In the genomic region with DNA sequence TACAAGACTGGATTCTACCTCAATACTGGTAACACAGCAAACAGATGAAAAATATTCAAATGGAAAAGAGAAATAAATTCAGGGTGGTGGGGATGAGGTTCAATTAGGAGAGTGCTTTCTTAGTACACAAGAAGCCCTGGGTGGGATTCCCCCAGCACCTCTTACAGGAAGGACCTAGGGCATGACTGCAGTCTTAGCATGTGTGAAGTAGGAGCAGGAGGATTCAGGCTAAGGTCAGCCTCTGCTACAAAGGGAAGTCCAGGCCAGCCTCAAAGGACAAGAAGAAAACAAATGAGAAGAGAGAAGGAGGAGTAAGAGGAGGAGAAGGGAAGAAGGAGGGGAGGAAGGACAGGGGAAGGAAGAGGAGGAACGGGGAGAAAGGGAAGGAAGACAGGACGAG, we compare ENCODE assay signal across 7 mouse cellular contexts. TPM values are rescaled to one million over a fixed set of nuclear protein-coding genes. Genes with fewer than 3 reads are reported as not detected.
A peak's percentile ranks its signal among the peaks of the same experiment; 100 is the strongest.
DNase-seq lines count a peak whose midpoint lies in the region; ATAC-seq and TF ChIP-seq lines count a peak whose summit lies in the region.

No protein-coding gene starts in this region.

- H3K27me3 ChIP-seq in lung, postnatal 0 days (replicated peaks; ENCODE audit: insufficient read depth, low read length) = no peaks in the 10 kb centered on the region
- no peaks in the 10 kb centered on the region for H3K27me3 ChIP-seq in forebrain, embryonic 13.5 days
- H3K27me3 ChIP-seq in limb, embryonic 10.5 days (ENCODE audit: low read depth, poor library complexity, severe bottlenecking) = no peaks in the 10 kb centered on the region

- H3K9me3 ChIP-seq in lung, postnatal 0 days (ENCODE audit: low read length) = no peaks in the 10 kb centered on the region
- no peaks in the 10 kb centered on the region for H3K9me3 ChIP-seq in forebrain, embryonic 13.5 days (replicated peaks)
- H3K9me3 ChIP-seq in limb, embryonic 10.5 days (replicated peaks) = 0 out of 2 replicates have a peak, but pooled peaks cover 3% of the 10 kb centered on the region

- H3K4me1 ChIP-seq in lung, postnatal 0 days (ENCODE audit: insufficient read depth, low read depth, low read length) = peaks cover 10% of the 10 kb centered on the region; the same call in 1 of the 2 replicates
- H3K4me1 ChIP-seq in forebrain, embryonic 13.5 days = peaks cover 42% of the 10 kb centered on the region
- H3K4me1 ChIP-seq in limb, embryonic 10.5 days = peaks cover 44% of the 10 kb centered on the region
- peaks cover 12% of the 10 kb centered on the region for H3K4me1 ChIP-seq in olfactory bulb, adult 2 months (ENCODE audit: control insufficient read depth, insufficient read depth, low read length)

- H3K27ac ChIP-seq in lung, postnatal 0 days (ENCODE audit: low read length) = peak overlapping the region; percentile 87
- peak overlapping the region; percentile 96 for H3K27ac ChIP-seq in forebrain, embryonic 13.5 days
- peak overlapping the region; percentile 91 for H3K27ac ChIP-seq in limb, embryonic 10.5 days
- peak overlapping the region; percentile 97 for H3K27ac ChIP-seq in olfactory bulb, adult 2 months (ENCODE audit: insufficient read depth, low read depth, low read length)

- TF ChIP-seq CTCF in lung, postnatal 0 days (IDR thresholded peaks at IDR 0.05) = no peak
- no peak for TF ChIP-seq CTCF in olfactory bulb, adult 2 months (IDR thresholded peaks at IDR 0.05; ENCODE audit: insufficient read depth, low read depth, low read length)

- WGBS in lung, postnatal 0 days = 36% methylated on average over 2 of the region's 2 CpGs
- WGBS in forebrain, embryonic 13.5 days = 50% methylated on average over 2 of the region's 2 CpGs
- WGBS in limb, embryonic 10.5 days = 57% methylated on average over 2 of the region's 2 CpGs
- WGBS in olfactory bulb, adult 2 months = 45% methylated on average over 2 of the region's 2 CpGs

- ATAC-seq in lung, postnatal 0 days = no peak
- no peak for ATAC-seq in forebrain, embryonic 13.5 days
- ATAC-seq in inflammation-experienced regulatory T-cells, adult 6 months = no peak

- DNase-seq in lung, postnatal 0 days (ENCODE audit: low spot score) = no peak
- no peak for DNase-seq in lung, postnatal 10 days
- DNase-seq in limb, embryonic 10.5 days (ENCODE audit: low spot score) = no peak
- no peak for DNase-seq in cerebellum, adult 9-11 months

- H3K4me3 ChIP-seq in lung, postnatal 0 days (ENCODE audit: low read depth, low read length) = no peak overlapping the region
- no peak overlapping the region for H3K4me3 ChIP-seq in forebrain, embryonic 13.5 days
- H3K4me3 ChIP-seq in limb, embryonic 10.5 days = no peak overlapping the region
- no peak overlapping the region for H3K4me3 ChIP-seq in olfactory bulb, adult 2 months (ENCODE audit: insufficient read depth, low read depth, low read length)

- TF ChIP-seq EP300 in lung, postnatal 0 days (IDR thresholded peaks at IDR 0.05) = no peak

- no peak for TF ChIP-seq POLR2A in olfactory bulb, adult 2 months (IDR thresholded peaks at IDR 0.05; ENCODE audit: insufficient read depth, low read depth, low read length)

- 0 out of 2 replicates have a peak overlapping the region, but pooled peaks have one; percentile 62 for H3K4me2 ChIP-seq in lung, postnatal 0 days (replicated peaks; ENCODE audit: low read depth, low read length)
- 0 out of 2 replicates have a peak overlapping the region, but pooled peaks have one; percentile 61 for H3K4me2 ChIP-seq in forebrain, embryonic 13.5 days

- H3K36me3 ChIP-seq in lung, postnatal 0 days (ENCODE audit: insufficient read depth, low read length) = no peaks in the 10 kb centered on the region
- H3K36me3 ChIP-seq in forebrain, embryonic 13.5 days (ENCODE audit: poor library complexity, severe bottlenecking) = no peaks in the 10 kb centered on the region
- H3K36me3 ChIP-seq in limb, embryonic 10.5 days = peaks cover 2% of the 10 kb centered on the region; the same call in 1 of the 2 replicates

- no peak overlapping the region for H3K9ac ChIP-seq in lung, postnatal 0 days (replicated peaks; ENCODE audit: low read depth)
- H3K9ac ChIP-seq in forebrain, embryonic 13.5 days = no peak overlapping the region

RNA-seq across cellular contexts. Expression of gene Chd2, which starts 54.8 kb away (rescaled TPM):
- polyA plus RNA-seq in lung, postnatal 0 days (2015; fragmentation: Nextera tagmentation; extraction: Ambion mirVana) = 38.0 and 39.9 TPM in 2 replicates
- 62.8 TPM in 2 replicates for polyA plus RNA-seq in forebrain, embryonic 13.5 days (2015; fragmentation: Nextera tagmentation; extraction: Ambion mirVana)
- 33.7 and 53.2 TPM in 2 replicates for polyA plus RNA-seq in limb, embryonic 10.5 days (2016; fragmentation: Nextera tagmentation; extraction: Ambion mirVana)
- 211 and 544 TPM in 2 replicates for polyA plus RNA-seq in olfactory bulb, adult 2 months (2012; ENCODE audit: insufficient read depth, insufficient read length, low replicate concordance, missing spikeins)
- 100 to 1,000 TPM; 120 to 258 (median 210) TPM for polyA plus RNA-seq in inflammation-experienced regulatory T-cells, adult 6 months (2017; shearing (Covaris generic))
